Mouse (Mus musculus): ENCODE measurements around the gene Prkar2b. TPM values are rescaled to one million over a fixed set of nuclear protein-coding genes. Genes with fewer than 3 reads are reported as not detected.

Gene Prkar2b
- polyA plus RNA-seq, 1 experiment from 2014 or later: 27.3 TPM

DNA sequence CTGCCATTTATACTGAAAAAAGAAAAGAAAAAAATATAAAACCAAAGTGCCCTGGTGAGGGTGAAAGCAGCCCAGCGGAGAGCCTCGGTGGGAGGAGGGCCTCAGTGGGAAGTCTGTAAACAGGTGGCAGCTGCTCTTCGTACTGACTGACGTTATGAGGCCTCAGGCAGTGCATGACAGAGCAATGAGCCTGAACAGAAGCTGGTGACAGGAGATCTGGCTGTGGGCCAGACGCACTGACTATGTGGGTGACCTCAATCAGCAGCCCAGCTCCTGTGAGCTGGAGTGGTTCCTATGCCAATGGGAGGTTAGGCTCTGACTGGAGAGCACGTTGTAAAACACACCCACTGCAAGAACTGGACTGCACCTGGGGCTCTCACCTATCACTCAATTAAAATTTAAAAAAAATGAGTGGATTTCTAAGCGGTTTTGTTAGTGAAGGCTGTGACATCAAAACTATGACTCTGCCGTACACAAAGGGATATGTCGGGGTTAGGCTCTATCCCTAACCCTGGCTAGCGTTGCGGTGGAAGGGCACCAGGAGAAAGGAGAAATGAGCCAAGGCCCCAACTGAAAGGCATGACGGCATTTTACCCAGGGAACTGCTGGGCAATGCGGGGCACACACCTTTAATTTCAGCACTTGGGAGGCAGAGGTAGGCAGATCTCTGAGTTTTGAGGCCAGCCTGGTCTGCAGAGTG, 87.5 kb downstream of the Prkar2b start:
- Histone ChIP-seq H3K27ac (ENCODE audit: low read depth, low read length) (no peak overlapping the region), H3K9me3 (ENCODE audit: control insufficient read depth, low read length) (no peaks in the 10 kb centered on the region), H3K4me1 (ENCODE audit: control insufficient read depth, insufficient read depth, low read length) (peaks cover 9% of the 10 kb centered on the region; the same call in 1 of the 2 replicates), H3K27me3 (ENCODE audit: control insufficient read depth, insufficient read depth, low read length) (no peaks in the 10 kb centered on the region), H3K4me2 (replicated peaks; ENCODE audit: low read depth, low read length) (no peak overlapping the region), H3K36me3 (ENCODE audit: control insufficient read depth, insufficient read depth, low read length) (no peaks in the 10 kb centered on the region), H3K4me3 (ENCODE audit: low read length) (no peak overlapping the region), H3K9ac (ENCODE audit: low read depth, low read length) (no peak overlapping the region)
- peak; percentile 95 for ATAC-seq (ENCODE audit: low FRiP score, low TSS enrichment)
- WGBS: 44% methylated on average over 13 of the region's 13 CpGs

DNA sequence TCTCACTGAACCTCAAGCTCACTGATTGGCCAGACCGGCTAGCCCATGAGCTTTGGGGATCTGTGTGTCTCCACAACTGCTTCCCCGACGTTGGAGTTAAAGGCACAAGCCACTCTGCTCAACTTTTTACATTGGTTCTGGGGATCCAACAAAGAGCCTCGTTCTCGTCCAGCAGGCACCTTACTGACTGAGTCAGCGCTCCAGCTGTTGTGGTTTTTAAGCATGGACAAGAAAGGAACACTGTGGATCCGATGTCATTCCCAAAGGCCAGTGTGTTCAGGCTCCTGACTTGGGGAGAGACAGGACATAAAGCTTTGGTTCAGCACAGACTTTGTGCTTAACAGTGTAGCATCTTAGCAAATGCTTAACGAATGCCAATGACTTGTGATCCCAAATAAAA, 89.5 kb downstream of the Prkar2b start:
- Histone ChIP-seq H3K4me2 (replicated peaks; ENCODE audit: low read depth, low read length) (no peak overlapping the region), H3K4me1 (ENCODE audit: control insufficient read depth, insufficient read depth, low read length) (peaks cover 9% of the 10 kb centered on the region; the same call in 1 of the 2 replicates), H3K36me3 (ENCODE audit: control insufficient read depth, insufficient read depth, low read length) (no peaks in the 10 kb centered on the region), H3K27me3 (ENCODE audit: control insufficient read depth, insufficient read depth, low read length) (no peaks in the 10 kb centered on the region), H3K9me3 (ENCODE audit: control insufficient read depth, low read length) (no peaks in the 10 kb centered on the region), H3K9ac (ENCODE audit: low read depth, low read length) (no peak overlapping the region), H3K4me3 (ENCODE audit: low read length) (no peak overlapping the region), H3K27ac (ENCODE audit: low read depth, low read length) (no peak overlapping the region)
- ATAC-seq (ENCODE audit: low FRiP score, low TSS enrichment): no peak
- 89% methylated on average over 8 of the region's 8 CpGs for WGBS

DNA sequence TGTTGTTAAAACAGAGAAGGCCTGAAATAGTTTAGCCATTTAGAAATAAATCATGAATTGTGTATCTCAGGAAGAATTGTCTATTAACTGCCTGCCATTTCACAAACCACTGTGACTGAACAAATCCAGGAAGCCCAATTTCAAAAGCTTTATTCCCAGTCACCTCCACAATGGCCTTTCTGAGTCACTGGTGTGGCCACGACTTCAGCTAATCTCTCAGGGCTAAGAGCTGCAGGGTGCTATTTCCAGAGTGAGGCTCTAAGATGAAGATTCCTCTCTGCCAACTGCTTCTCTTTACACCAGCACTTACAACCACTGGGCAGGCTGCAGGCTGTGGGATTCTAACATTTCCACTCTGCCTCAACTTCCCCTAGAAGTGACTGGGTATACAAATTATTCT, 92.0 kb downstream of the Prkar2b start:
- H3K27ac ChIP-seq (ENCODE audit: low read depth, low read length): no peak overlapping the region
- no peak for ATAC-seq (ENCODE audit: low FRiP score, low TSS enrichment)
- no peak overlapping the region for H3K4me2 ChIP-seq (replicated peaks; ENCODE audit: low read depth, low read length)
- H3K9ac ChIP-seq (ENCODE audit: low read depth, low read length): no peak overlapping the region
- no peaks in the 10 kb centered on the region for H3K9me3 ChIP-seq (ENCODE audit: control insufficient read depth, low read length)
- H3K27me3 ChIP-seq (ENCODE audit: control insufficient read depth, insufficient read depth, low read length): no peaks in the 10 kb centered on the region
- H3K4me3 ChIP-seq (ENCODE audit: low read length): no peak overlapping the region
- 41% methylated on average over 1 of the region's 1 CpGs for WGBS
- no peaks in the 10 kb centered on the region for H3K36me3 ChIP-seq (ENCODE audit: control insufficient read depth, insufficient read depth, low read length)
- peaks cover 9% of the 10 kb centered on the region; the same call in 1 of the 2 replicates for H3K4me1 ChIP-seq (ENCODE audit: control insufficient read depth, insufficient read depth, low read length)

DNA sequence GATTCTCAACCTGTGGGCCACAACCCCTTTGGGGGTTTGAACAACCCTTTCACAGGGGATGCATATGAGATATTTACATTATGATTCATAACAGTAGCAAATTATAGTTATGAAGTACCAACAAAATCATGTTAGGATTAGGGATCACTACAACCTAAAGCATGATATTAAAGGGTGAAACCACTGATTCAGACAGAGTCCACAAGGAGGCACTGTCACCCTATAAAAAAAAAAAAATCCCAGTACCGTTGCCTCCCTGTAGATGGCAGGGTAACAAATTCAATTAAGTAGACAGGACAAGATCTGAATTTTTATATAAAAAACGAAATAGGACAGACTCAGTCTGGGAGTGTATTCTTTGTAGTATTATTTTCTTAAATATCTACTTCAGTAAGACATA, 93.6 kb downstream of the Prkar2b start:
- ATAC-seq (ENCODE audit: low FRiP score, low TSS enrichment): peak; percentile 52; the same call in 1 of the 2 replicates
- Histone ChIP-seq H3K9ac (ENCODE audit: low read depth, low read length) (no peak overlapping the region), H3K36me3 (ENCODE audit: control insufficient read depth, insufficient read depth, low read length) (no peaks in the 10 kb centered on the region), H3K4me1 (ENCODE audit: control insufficient read depth, insufficient read depth, low read length) (no peaks in the 10 kb centered on the region), H3K27me3 (ENCODE audit: control insufficient read depth, insufficient read depth, low read length) (no peaks in the 10 kb centered on the region), H3K9me3 (ENCODE audit: control insufficient read depth, low read length) (no peaks in the 10 kb centered on the region), H3K4me3 (ENCODE audit: low read length) (no peak overlapping the region), H3K4me2 (replicated peaks; ENCODE audit: low read depth, low read length) (no peak overlapping the region), H3K27ac (ENCODE audit: low read depth, low read length) (no peak overlapping the region)
- 9% methylated on average over 2 of the region's 2 CpGs for WGBS

DNA sequence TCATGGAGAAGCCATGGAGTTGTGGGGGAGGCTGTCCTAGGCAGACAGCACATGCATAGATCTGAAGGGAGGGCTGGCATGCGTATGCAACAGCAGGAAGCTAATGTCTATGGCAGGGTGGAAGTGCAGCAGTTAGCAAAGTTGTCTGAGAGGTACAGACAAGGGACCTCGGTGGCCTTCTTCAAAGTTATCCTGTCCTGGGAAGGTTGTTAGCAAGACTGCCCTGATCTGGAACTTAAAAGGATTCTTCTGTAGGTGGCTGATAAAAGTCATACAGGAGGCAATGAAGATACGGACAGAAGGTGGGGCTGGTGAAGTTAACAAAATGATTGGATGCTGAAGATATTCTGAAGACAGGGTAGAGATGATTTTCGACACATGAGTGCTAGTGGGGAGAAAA, 94.7 kb downstream of the Prkar2b start:
- no peak for ATAC-seq (ENCODE audit: low FRiP score, low TSS enrichment)
- no peaks in the 10 kb centered on the region for H3K4me1 ChIP-seq (ENCODE audit: control insufficient read depth, insufficient read depth, low read length)
- H3K27me3 ChIP-seq (ENCODE audit: control insufficient read depth, insufficient read depth, low read length): no peaks in the 10 kb centered on the region
- no peak overlapping the region for H3K9ac ChIP-seq (ENCODE audit: low read depth, low read length)
- H3K27ac ChIP-seq (ENCODE audit: low read depth, low read length): no peak overlapping the region
- H3K4me2 ChIP-seq (replicated peaks; ENCODE audit: low read depth, low read length): no peak overlapping the region
- no peaks in the 10 kb centered on the region for H3K36me3 ChIP-seq (ENCODE audit: control insufficient read depth, insufficient read depth, low read length)
- H3K4me3 ChIP-seq (ENCODE audit: low read length): no peak overlapping the region
- WGBS: 87% methylated on average over 4 of the region's 4 CpGs
- H3K9me3 ChIP-seq (ENCODE audit: control insufficient read depth, low read length): no peaks in the 10 kb centered on the region

DNA sequence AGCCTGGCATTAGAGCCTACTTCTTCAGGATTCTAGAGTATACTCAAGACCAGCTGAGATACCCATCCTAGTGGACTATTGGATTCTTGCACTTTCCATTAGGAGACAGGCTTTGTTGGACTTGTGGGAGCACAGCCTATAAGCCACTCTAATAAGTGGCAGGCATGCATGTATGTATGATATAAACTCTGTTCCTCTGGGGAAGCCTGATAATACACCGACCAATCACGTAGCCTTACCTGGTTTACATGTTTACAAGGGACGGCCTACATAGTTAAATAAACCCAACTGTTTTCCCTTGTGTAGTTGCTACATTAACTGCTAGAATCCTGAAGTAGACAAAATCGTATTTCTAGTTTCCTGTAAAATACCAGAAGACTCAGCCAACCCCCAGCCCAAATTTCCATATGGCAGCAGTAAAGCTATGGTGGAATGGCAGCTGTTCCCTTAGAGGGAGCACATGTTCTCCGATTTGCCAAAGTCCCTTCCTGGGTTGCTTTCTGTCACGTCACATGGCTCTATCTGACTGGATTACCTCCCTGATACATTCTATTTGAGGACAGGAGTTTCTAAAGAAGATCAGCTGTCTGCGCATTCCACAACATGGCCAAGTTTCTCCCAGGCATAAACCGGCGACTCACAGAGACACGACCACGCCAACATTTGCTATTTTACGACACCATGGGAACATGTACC, 95.4 kb downstream of the Prkar2b start:
- WGBS: 92% methylated on average over 12 of the region's 12 CpGs
- no peak for ATAC-seq (ENCODE audit: low FRiP score, low TSS enrichment)
- Histone ChIP-seq H3K4me1 (ENCODE audit: control insufficient read depth, insufficient read depth, low read length) (no peaks in the 10 kb centered on the region), H3K9me3 (ENCODE audit: control insufficient read depth, low read length) (no peaks in the 10 kb centered on the region), H3K4me3 (ENCODE audit: low read length) (no peak overlapping the region), H3K9ac (ENCODE audit: low read depth, low read length) (no peak overlapping the region), H3K36me3 (ENCODE audit: control insufficient read depth, insufficient read depth, low read length) (no peaks in the 10 kb centered on the region), H3K27me3 (ENCODE audit: control insufficient read depth, insufficient read depth, low read length) (no peaks in the 10 kb centered on the region), H3K4me2 (replicated peaks; ENCODE audit: low read depth, low read length) (no peak overlapping the region), H3K27ac (ENCODE audit: low read depth, low read length) (no peak overlapping the region)

DNA sequence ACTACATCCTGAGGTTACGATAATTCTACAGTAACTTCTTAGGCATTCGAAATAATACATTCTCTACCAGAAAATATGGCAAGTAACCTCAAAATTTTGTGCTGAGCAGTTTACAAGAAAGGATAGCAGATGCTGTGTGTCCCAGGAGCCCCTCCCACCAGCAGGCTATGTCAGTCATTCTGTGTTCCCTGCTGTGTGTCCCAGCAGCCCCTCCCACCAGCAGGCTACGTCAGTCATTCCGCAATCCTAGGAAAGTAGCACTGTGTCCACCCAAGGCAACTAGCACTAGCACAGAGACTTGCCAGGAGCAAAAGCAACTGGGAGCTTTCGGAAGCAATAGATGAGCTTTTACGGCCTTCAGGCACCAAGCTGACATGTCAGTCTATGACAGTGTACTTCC, 97.0 kb downstream of the Prkar2b start:
- Histone ChIP-seq H3K4me3 (ENCODE audit: low read length) (no peak overlapping the region), H3K4me2 (replicated peaks; ENCODE audit: low read depth, low read length) (no peak overlapping the region), H3K4me1 (ENCODE audit: control insufficient read depth, insufficient read depth, low read length) (no peaks in the 10 kb centered on the region), H3K9ac (ENCODE audit: low read depth, low read length) (no peak overlapping the region), H3K9me3 (ENCODE audit: control insufficient read depth, low read length) (no peaks in the 10 kb centered on the region), H3K27ac (ENCODE audit: low read depth, low read length) (no peak overlapping the region), H3K36me3 (ENCODE audit: control insufficient read depth, insufficient read depth, low read length) (no peaks in the 10 kb centered on the region), H3K27me3 (ENCODE audit: control insufficient read depth, insufficient read depth, low read length) (no peaks in the 10 kb centered on the region)
- 85% methylated on average over 6 of the region's 6 CpGs for WGBS
- no peak for ATAC-seq (ENCODE audit: low FRiP score, low TSS enrichment)

DNA sequence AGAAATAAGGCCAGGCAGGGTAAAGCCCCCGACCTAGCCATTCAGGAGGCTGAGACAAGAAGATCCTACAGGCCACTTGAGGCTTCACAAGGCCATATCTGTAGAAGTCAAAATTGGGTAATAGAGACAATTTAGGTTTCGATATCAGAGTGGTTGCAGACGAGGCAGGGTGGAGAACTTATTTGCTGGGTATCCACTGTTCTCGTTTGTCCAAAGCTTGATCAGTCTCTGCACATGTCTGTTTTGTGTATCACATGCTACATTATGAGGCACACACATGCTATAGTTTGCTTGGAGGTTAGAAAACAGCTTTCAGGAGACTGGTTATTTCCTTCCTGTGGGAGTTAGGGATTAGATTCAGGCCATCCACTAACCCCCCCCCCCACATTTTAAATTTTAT, 105.3 kb downstream of the Prkar2b start:
- Histone ChIP-seq H3K4me1 (ENCODE audit: control insufficient read depth, insufficient read depth, low read length) (no peaks in the 10 kb centered on the region), H3K9ac (ENCODE audit: low read depth, low read length) (no peak overlapping the region), H3K27me3 (ENCODE audit: control insufficient read depth, insufficient read depth, low read length) (no peaks in the 10 kb centered on the region), H3K27ac (ENCODE audit: low read depth, low read length) (no peak overlapping the region), H3K9me3 (ENCODE audit: control insufficient read depth, low read length) (no peaks in the 10 kb centered on the region), H3K36me3 (ENCODE audit: control insufficient read depth, insufficient read depth, low read length) (no peaks in the 10 kb centered on the region), H3K4me2 (replicated peaks; ENCODE audit: low read depth, low read length) (no peak overlapping the region), H3K4me3 (ENCODE audit: low read length) (no peak overlapping the region)
- WGBS: 87% methylated on average over 4 of the region's 4 CpGs
- no peak for ATAC-seq (ENCODE audit: low FRiP score, low TSS enrichment)

DNA sequence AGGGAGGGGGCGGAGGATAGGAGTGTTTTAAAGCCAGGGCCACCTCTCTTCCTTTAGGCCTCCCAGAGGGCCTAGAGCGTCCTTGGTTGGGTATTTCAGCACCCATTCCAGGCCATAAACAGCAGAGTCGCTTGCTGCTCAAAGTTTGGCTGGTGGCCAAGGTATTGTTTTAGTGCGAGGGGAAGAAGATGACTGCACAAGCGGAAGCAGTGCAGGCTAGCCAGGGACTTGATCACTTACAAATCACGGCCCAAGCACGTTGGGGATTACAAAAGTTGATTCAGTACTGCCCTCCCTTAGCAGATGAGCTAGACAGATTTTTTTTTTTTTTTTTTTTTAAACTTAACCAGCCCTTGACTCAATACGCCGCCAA, 110.5 kb downstream of the Prkar2b start:
- Histone ChIP-seq H3K9ac (ENCODE audit: low read depth, low read length) (peak overlapping the region; percentile 23; the same call in 1 of the 2 replicates), H3K27me3 (ENCODE audit: control insufficient read depth, insufficient read depth, low read length) (no peaks in the 10 kb centered on the region), H3K27ac (ENCODE audit: low read depth, low read length) (peak overlapping the region; percentile 57), H3K4me3 (ENCODE audit: low read length) (peak overlapping the region; percentile 38), H3K4me1 (ENCODE audit: control insufficient read depth, insufficient read depth, low read length) (0 out of 2 replicates have a peak, but pooled peaks cover 6% of the 10 kb centered on the region), H3K36me3 (ENCODE audit: control insufficient read depth, insufficient read depth, low read length) (no peaks in the 10 kb centered on the region), H3K4me2 (replicated peaks; ENCODE audit: low read depth, low read length) (peak overlapping the region; percentile 49), H3K9me3 (ENCODE audit: control insufficient read depth, low read length) (no peaks in the 10 kb centered on the region)
- 3% methylated on average over 9 of the region's 9 CpGs for WGBS
- ATAC-seq (ENCODE audit: low FRiP score, low TSS enrichment): no peak
